Mouse (Mus musculus) CH12.LX (cell line): ENCODE data around the gene Khnyn. TPM values are rescaled to one million over a fixed set of nuclear protein-coding genes. Genes with fewer than 3 reads are reported as not detected.
A peak's percentile ranks its signal among the peaks of the same experiment; 100 is the strongest.

Experiments used
- DNase-seq: peaks from one replicate; pipeline ENCODE4 v3.0.0-alpha.2; 2013; ENCODE audit errors: extremely low read depth
- H3K27ac ChIP-seq: 2 replicates; pipeline ENCODE4 v1.5.1; 2012; ENCODE audit warnings: low read depth, mild to moderate bottlenecking, control low read depth, moderate library complexity; ENCODE audit not compliant: insufficient read depth
- H3K27me3 ChIP-seq: replicated peaks from 2 replicates; pipeline ENCODE3; 2012; ENCODE audit warnings: inconsistent platforms
- H3K36me3 ChIP-seq, 2 experiments: replicated peaks in 1 of 2; 2 replicates each; pipeline versions ENCODE3 to v1.6.1; 2012; ENCODE audit warnings: inconsistent platforms in 1 of 2, low read length in 1 of 2, mild to moderate bottlenecking in 1 of 2, mixed read lengths in 1 of 2, moderate library complexity in 1 of 2; ENCODE audit not compliant: control insufficient read depth in 1 of 2, insufficient read depth in 1 of 2
- H3K4me1 ChIP-seq, 2 experiments: 2 replicates each; pipeline ENCODE4 v1.6.1; 2012; ENCODE audit warnings: inconsistent platforms in 1 of 2, moderate library complexity in 1 of 2; ENCODE audit not compliant: insufficient read depth in 2 of 2, control insufficient read depth in 1 of 2
- H3K4me2 ChIP-seq: 2 replicates; pipeline ENCODE4 v1.6.1; 2012; ENCODE audit warnings: low read depth, mild to moderate bottlenecking, control low read depth; ENCODE audit not compliant: poor library complexity, insufficient read depth, severe bottlenecking
- H3K4me3 ChIP-seq, 3 experiments: fragments of 150-350 bp in 1 of 3; sonication (generic) in 1 of 3; replicated peaks in 1 of 3; 2 replicates each; pipeline versions ENCODE3 to v1.5.1; 2011 to 2012; ENCODE audit warnings: low read depth in 2 of 3, low read length in 2 of 3, mild to moderate bottlenecking in 2 of 3, moderate library complexity in 2 of 3, control low read depth in 1 of 3, improper control_type of control experiment in 1 of 3, inconsistent platforms in 1 of 3, mixed read lengths in 1 of 3; ENCODE audit not compliant: poor library complexity in 1 of 3
- H3K79me2 ChIP-seq: replicated peaks from 2 replicates; pipeline ENCODE4 v1.6.1; 2012; ENCODE audit warnings: mild to moderate bottlenecking, moderate library complexity; ENCODE audit not compliant: control insufficient read depth, poor library complexity, insufficient read depth, severe bottlenecking; ENCODE audit errors: extremely low read depth
- H3K9ac ChIP-seq: 2 replicates; pipeline ENCODE4 v1.6.1; 2012; ENCODE audit warnings: low read depth, mild to moderate bottlenecking, control low read depth, moderate library complexity; ENCODE audit not compliant: insufficient read depth
- H3K9me3 ChIP-seq: replicated peaks from 2 replicates; pipeline ENCODE3; 2012; ENCODE audit warnings: low read length, inconsistent platforms, mixed read lengths
- BHLHE40 ChIP-seq: IDR thresholded peaks from 2 replicates; pipeline ENCODE4 v1.6.1; 2011; ENCODE audit warnings: mild to moderate bottlenecking, low read depth, low read length, improper control_type of control experiment
- CHD1 ChIP-seq: IDR thresholded peaks from 2 replicates; pipeline ENCODE4 v1.6.1; 2012; ENCODE audit warnings: low read depth, low read length, improper control_type of control experiment, inconsistent platforms
- CHD2 ChIP-seq: IDR thresholded peaks from 2 replicates; pipeline ENCODE4 v1.6.1; 2011; ENCODE audit warnings: low read length, improper control_type of control experiment
- CTCF ChIP-seq, 2 experiments: IDR thresholded peaks in 1 of 2; conservative IDR thresholded peaks in 1 of 2; 2 replicates each; pipeline ENCODE4 v1.5.1; 2011 to 2012; ENCODE audit warnings: low read depth in 2 of 2, low read length in 2 of 2, improper control_type of control experiment in 1 of 2, inconsistent platforms in 1 of 2, mild to moderate bottlenecking in 1 of 2, moderate library complexity in 1 of 2
- E2F4 ChIP-seq: IDR thresholded peaks from 2 replicates; pipeline ENCODE4 v1.6.1; 2011; ENCODE audit warnings: low read depth, low read length, improper control_type of control experiment; ENCODE audit not compliant: insufficient replicate concordance
- ELF1 ChIP-seq: IDR thresholded peaks from 2 replicates; pipeline ENCODE4 v1.6.1; 2014; ENCODE audit warnings: low read depth, mild to moderate bottlenecking, inconsistent platforms, low read length, improper control_type of control experiment
- EP300 ChIP-seq: IDR thresholded peaks from 2 replicates; pipeline ENCODE4 v1.6.1; 2011; ENCODE audit warnings: low read length, improper control_type of control experiment
- ETS1 ChIP-seq: conservative IDR thresholded peaks from 2 replicates; pipeline ENCODE4 v1.6.1; 2012; ENCODE audit warnings: low read depth, mild to moderate bottlenecking, inconsistent platforms, low read length, improper control_type of control experiment, moderate library complexity
- GABPA ChIP-seq: IDR thresholded peaks from 2 replicates; pipeline ENCODE4 v1.6.1; 2012; ENCODE audit warnings: low read depth, low read length, improper control_type of control experiment, inconsistent platforms; ENCODE audit not compliant: insufficient replicate concordance
- HCFC1 ChIP-seq: IDR thresholded peaks from 2 replicates; pipeline ENCODE4 v1.6.1; 2012; ENCODE audit warnings: low read depth, mild to moderate bottlenecking, inconsistent platforms, low read length, improper control_type of control experiment
- IRF4 ChIP-seq: IDR thresholded peaks from 2 replicates; pipeline ENCODE4 v1.6.1; 2014; ENCODE audit warnings: low read depth, mild to moderate bottlenecking, inconsistent platforms, low read length, improper control_type of control experiment
- JUN ChIP-seq: IDR thresholded peaks from 2 replicates; pipeline ENCODE4 v1.6.1; 2011; ENCODE audit warnings: low read depth, mild to moderate bottlenecking, low read length, improper control_type of control experiment, moderate library complexity; ENCODE audit not compliant: insufficient read depth
- JUND ChIP-seq: conservative IDR thresholded peaks from 2 replicates; pipeline ENCODE4 v1.6.1; 2011; ENCODE audit warnings: low read depth, low read length, improper control_type of control experiment
- KAT2A ChIP-seq: IDR thresholded peaks from 2 replicates; pipeline ENCODE4 v1.6.1; 2012; ENCODE audit warnings: low read length, improper control_type of control experiment, inconsistent platforms; ENCODE audit not compliant: insufficient replicate concordance
- MAFK ChIP-seq: IDR thresholded peaks from 2 replicates; pipeline ENCODE4 v1.6.1; 2011; ENCODE audit warnings: low read length, improper control_type of control experiment; ENCODE audit not compliant: insufficient replicate concordance
- MAX ChIP-seq: IDR thresholded peaks from 2 replicates; pipeline ENCODE4 v1.6.1; 2011; ENCODE audit warnings: low read length, improper control_type of control experiment
- MAZ ChIP-seq: IDR thresholded peaks from 2 replicates; pipeline ENCODE4 v1.6.1; 2012; ENCODE audit warnings: low read depth, mild to moderate bottlenecking, inconsistent platforms, low read length, improper control_type of control experiment, moderate library complexity
- MEF2A ChIP-seq: IDR thresholded peaks from 2 replicates; pipeline ENCODE4 v1.6.1; 2014; ENCODE audit warnings: low read depth, mild to moderate bottlenecking, inconsistent platforms, low read length, improper control_type of control experiment, borderline replicate concordance
- MXI1 ChIP-seq: IDR thresholded peaks from 2 replicates; pipeline ENCODE4 v1.6.1; 2011; ENCODE audit warnings: mild to moderate bottlenecking, low read depth, low read length, improper control_type of control experiment
- MYC ChIP-seq: IDR thresholded peaks from 2 replicates; pipeline ENCODE4 v1.6.1; 2011; ENCODE audit warnings: low read depth, mild to moderate bottlenecking, improper control_type of control experiment, low read length
- NELFE ChIP-seq: IDR thresholded peaks from 2 replicates; pipeline ENCODE4 v1.6.1; 2011; ENCODE audit warnings: low read depth, low read length, improper control_type of control experiment
- NRF1 ChIP-seq: IDR thresholded peaks from 2 replicates; pipeline ENCODE4 v1.6.1; 2014; ENCODE audit warnings: low read depth, mild to moderate bottlenecking, inconsistent platforms, low read length, improper control_type of control experiment, moderate library complexity
- PAX5 ChIP-seq: IDR thresholded peaks from 2 replicates; pipeline ENCODE4 v1.6.1; 2012; ENCODE audit warnings: low read length, inconsistent platforms, mixed read lengths
- POLR2A ChIP-seq: IDR thresholded peaks from 2 replicates; pipeline ENCODE4 v1.6.1; 2011; ENCODE audit warnings: low read depth, mild to moderate bottlenecking, improper control_type of control experiment, low read length
- POLR2AphosphoS2 ChIP-seq: IDR thresholded peaks from 2 replicates; pipeline ENCODE4 v1.6.1; 2011; ENCODE audit warnings: low read depth, low read length, improper control_type of control experiment
- RAD21 ChIP-seq: IDR thresholded peaks from 2 replicates; pipeline ENCODE4 v1.6.1; 2011; ENCODE audit warnings: low read depth, mild to moderate bottlenecking, low read length, improper control_type of control experiment, moderate library complexity
- RCOR1 ChIP-seq: conservative IDR thresholded peaks from 2 replicates; pipeline ENCODE4 v1.6.1; 2012; ENCODE audit warnings: low read depth, mild to moderate bottlenecking, inconsistent platforms, low read length, improper control_type of control experiment
- SIN3A ChIP-seq: IDR thresholded peaks from 2 replicates; pipeline ENCODE4 v1.6.1; 2012; ENCODE audit warnings: low read length, improper control_type of control experiment, inconsistent platforms
- SMC3 ChIP-seq: IDR thresholded peaks from 2 replicates; pipeline ENCODE4 v1.6.1; 2011; ENCODE audit warnings: low read depth, low read length, improper control_type of control experiment
- TBP ChIP-seq: conservative IDR thresholded peaks from 2 replicates; pipeline ENCODE4 v1.6.1; 2011; ENCODE audit warnings: low read depth, low read length, improper control_type of control experiment
- TCF12 ChIP-seq: IDR thresholded peaks from 2 replicates; pipeline ENCODE4 v1.6.1; 2014; ENCODE audit warnings: low read depth, mild to moderate bottlenecking, inconsistent platforms, low read length, improper control_type of control experiment
- UBTF ChIP-seq: IDR thresholded peaks from 2 replicates; pipeline ENCODE4 v1.6.1; 2012; ENCODE audit warnings: low read depth, mild to moderate bottlenecking, inconsistent platforms, low read length, improper control_type of control experiment, moderate library complexity
- USF1 ChIP-seq: IDR thresholded peaks from 2 replicates; pipeline ENCODE4 v1.6.1; 2014; ENCODE audit warnings: low read depth, mild to moderate bottlenecking, inconsistent platforms, low read length, improper control_type of control experiment
- USF2 ChIP-seq: conservative IDR thresholded peaks from 2 replicates; pipeline ENCODE4 v1.6.1; 2011; ENCODE audit warnings: low read depth, low read length, improper control_type of control experiment
- ZC3H11A ChIP-seq: IDR thresholded peaks from 2 replicates; pipeline ENCODE4 v1.6.1; 2012; ENCODE audit warnings: low read depth, mild to moderate bottlenecking, inconsistent platforms, low read length, improper control_type of control experiment
- ZKSCAN1 ChIP-seq: IDR thresholded peaks from 2 replicates; pipeline ENCODE4 v1.6.1; 2012; ENCODE audit warnings: low read depth, inconsistent platforms, low read length, improper control_type of control experiment, borderline replicate concordance
- ZMIZ1 ChIP-seq: IDR thresholded peaks from 2 replicates; pipeline ENCODE4 v1.6.1; 2012; ENCODE audit warnings: low read depth, mild to moderate bottlenecking, inconsistent platforms, low read length, improper control_type of control experiment
- ZNF384 ChIP-seq: IDR thresholded peaks from 2 replicates; pipeline ENCODE4 v1.6.1; 2012; ENCODE audit warnings: low read depth, low read length, improper control_type of control experiment, inconsistent platforms
- dilution Hi-C: fragments of 300-500 bp; cut with MboI; formaldehyde crosslinking; loops from 2 replicates; pipeline ENCODE4 v1.14.3; 2020; ENCODE audit warnings: low sequenced_read_pairs; ENCODE audit not compliant: extremely low pct_unique_long_range_greater_than_20kb, extremely low pct_ligation_motif_present
- in situ Hi-C: fragments of 300-500 bp; cut with MboI; formaldehyde crosslinking; loops from 3 replicates; pipeline ENCODE4 v1.14.3; 2019; ENCODE audit warnings: low sequenced_read_pairs, low pct_ligation_motif_present, low pct_unique_long_range_greater_than_20kb, mixed read lengths
- polyA plus RNA-seq: library from polyadenylated mRNA; unstranded; fragments of >175 nt; gene quantifications from 2 replicates; pipeline ENCODE4 v1.2.1, GENCODE M21; 2012; ENCODE audit warnings: low read depth; ENCODE audit not compliant: insufficient read length
- total RNA-seq, 2 experiments: library from RNA; depleted of rRNA; stranded (reverse); fragments of 300-350 nt in 1 of 2; fragments of >200 nt in 1 of 2; gene quantifications; 2 replicates each; pipeline ENCODE4 v1.2.3; 2012 to 2014

Khnyn gene
- total and polyA plus RNA-seq, 3 experiments, result 31.8 to 50.6 (median 35.8) TPM

- no peak overlapping the region for H3K4me3 ChIP-seq
- H3K9me3 ChIP-seq, result peaks cover 10% of the 10 kb centered on the region
- peaks cover 17% of the 10 kb centered on the region for H3K27me3 ChIP-seq
- DNase-seq, result peak; percentile 72
- in situ Hi-C loops (no loop called here), dilution Hi-C loops (no loop called here)
- no peak overlapping the region for H3K9ac ChIP-seq
- peak overlapping the region; percentile 51; the same call in 1 of the 2 replicates for H3K27ac ChIP-seq
- H3K36me3 ChIP-seq, result no peaks in the 10 kb centered on the region
- no peaks in the 10 kb centered on the region for H3K79me2 ChIP-seq
- H3K4me2 ChIP-seq, result peak overlapping the region; percentile 37; the same call in 1 of the 2 replicates
- no peak for TF ChIP-seq JUN
- TF ChIP-seq EP300, result peak; percentile 19; the same call in 1 of the 2 replicates
- no peak for TF ChIP-seq ZC3H11A
- no peak for TF ChIP-seq ZKSCAN1
- no peak for TF ChIP-seq PAX5
- no peak for TF ChIP-seq ZNF384
- no peak for TF ChIP-seq HCFC1
- TF ChIP-seq USF1, result no peak
- TF ChIP-seq MXI1, result no peak
- peak; percentile 64 for TF ChIP-seq BHLHE40
- TF ChIP-seq TCF12, result 0 out of 2 replicates have a peak, but pooled peaks have one; percentile 9
- no peak for TF ChIP-seq CTCF (conservative IDR thresholded peaks at IDR 0.05 in 1 of 2, IDR thresholded peaks at IDR 0.05 in 1 of 2; ENCODE audit: low read depth in 2 of 2, low read length in 2 of 2)
- no peak for TF ChIP-seq SMC3
- no peak for TF ChIP-seq E2F4
- no peak for TF ChIP-seq MAFK
- no peak for TF ChIP-seq UBTF
- no peak for TF ChIP-seq POLR2A
- TF ChIP-seq MYC, result peak; percentile 15; the same call in 1 of the 2 replicates
- peak; percentile 63; the same call in 1 of the 2 replicates for TF ChIP-seq ETS1
- TF ChIP-seq MEF2A, result peak; percentile 26; the same call in 1 of the 2 replicates
- no peak for TF ChIP-seq SIN3A
- no peak for TF ChIP-seq POLR2AphosphoS2
- no peak for TF ChIP-seq MAZ
- no peak for TF ChIP-seq ZMIZ1
- TF ChIP-seq IRF4, result no peak
- TF ChIP-seq MAX, result peak; percentile 72; the same call in 1 of the 2 replicates
- no peak for TF ChIP-seq TBP
- no peak for TF ChIP-seq CHD1
- no peak for TF ChIP-seq RAD21
- TF ChIP-seq RCOR1, result no peak
- TF ChIP-seq NRF1, result 0 out of 2 replicates have a peak, but pooled peaks have one; percentile 3
- no peak for TF ChIP-seq CHD2
- no peak for TF ChIP-seq ELF1
- TF ChIP-seq JUND, result no peak
- TF ChIP-seq USF2, result no peak
- no peak for TF ChIP-seq NELFE
- TF ChIP-seq GABPA, result no peak
- no peak for TF ChIP-seq KAT2A
- peaks cover 13 to 45% of the 10 kb centered on the region in 2 experiments for H3K4me1 ChIP-seq
Measured at GRCm38 (mm10) chr14:55868230-55869026, 16.3 kb upstream of the Khnyn start.
